Mouse (Mus musculus): ENCODE measurements around the gene Macf1. TPM values are rescaled to one million over a fixed set of nuclear protein-coding genes. Genes with fewer than 3 reads are reported as not detected.
"Not testable (repeated sequence)": the region's sequence is repeated elsewhere in the genome, so short reads cannot be mapped to it uniquely, and the experiment has no call there.

Gene Macf1
- total and polyA plus RNA-seq, 3 experiments = 71.4 to 223 (median 222) TPM

DNA sequence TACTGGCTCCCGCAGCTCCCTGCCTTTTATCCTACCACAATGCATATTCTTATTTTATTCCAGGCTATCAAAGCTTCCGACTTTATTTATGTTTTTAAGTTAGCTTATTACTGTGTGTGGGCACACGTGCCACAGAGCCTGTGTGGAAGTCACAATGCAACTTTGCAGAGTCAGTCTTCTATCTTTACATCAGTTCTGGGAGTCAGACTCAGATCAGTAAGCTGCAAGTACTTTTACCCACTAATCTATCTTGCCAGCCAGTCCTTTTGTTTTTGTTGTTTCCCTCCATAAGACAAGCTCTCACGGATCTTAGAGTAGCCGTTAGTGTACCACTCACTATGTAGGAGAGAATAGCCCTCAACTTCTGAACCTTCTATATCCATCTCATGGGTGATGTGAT is 159.4 kb downstream of the Macf1 start:
- H3K27me3 ChIP-seq (ENCODE audit: control insufficient read depth, insufficient read depth, low read length) = no peaks in the 10 kb centered on the region
- H3K4me1 ChIP-seq (ENCODE audit: control insufficient read depth, insufficient read depth, low read length) = peaks cover 17% of the 10 kb centered on the region
- intact Hi-C loops (cut with DNase I) = loop anchor here (5.0 kb wide), 1 partner anchor 217 kb away; no protein-coding TSS in a partner anchor
- H3K36me3 ChIP-seq (ENCODE audit: control insufficient read depth, insufficient read depth, low read length) = peaks cover 13% of the 10 kb centered on the region
- no peak overlapping the region for H3K4me3 ChIP-seq
- no peak overlapping the region for H3K27ac ChIP-seq
- TF ChIP-seq CTCF (IDR thresholded peaks at IDR 0.05) (no peak), EP300 (IDR thresholded peaks at IDR 0.05; ENCODE audit: insufficient read depth, low read depth, low read length) (no peak), POLR2A (IDR thresholded peaks at IDR 0.05; ENCODE audit: insufficient read depth, low read depth, low read length) (no peak)
- 91% methylated on average over 5 of the region's 5 CpGs for WGBS
- peaks cover 5% of the 10 kb centered on the region for H3K79me2 ChIP-seq (replicated peaks; ENCODE audit: control insufficient read depth, insufficient read depth, low read length)
- DNase-seq = no peak
- no peak overlapping the region for H3K9ac ChIP-seq (ENCODE audit: low read depth, low read length)

GRCm38 (mm10) chr4:123520123-123520522 is 164.0 kb downstream of the Macf1 start:
- H3K27ac ChIP-seq; H3K27me3 ChIP-seq (ENCODE audit: control insufficient read depth, insufficient read depth, low read length); intact Hi-C loops (cut with DNase I); H3K9ac ChIP-seq (ENCODE audit: low read depth, low read length); H3K79me2 ChIP-seq (replicated peaks; ENCODE audit: control insufficient read depth, insufficient read depth, low read length); H3K4me3 ChIP-seq; DNase-seq; H3K4me1 ChIP-seq (ENCODE audit: control insufficient read depth, insufficient read depth, low read length); H3K36me3 ChIP-seq (ENCODE audit: control insufficient read depth, insufficient read depth, low read length): not testable (repeated sequence)
- peak; percentile 28 for TF ChIP-seq CTCF (IDR thresholded peaks at IDR 0.05)
- 83% methylated on average over 5 of the region's 5 CpGs for WGBS

DNA sequence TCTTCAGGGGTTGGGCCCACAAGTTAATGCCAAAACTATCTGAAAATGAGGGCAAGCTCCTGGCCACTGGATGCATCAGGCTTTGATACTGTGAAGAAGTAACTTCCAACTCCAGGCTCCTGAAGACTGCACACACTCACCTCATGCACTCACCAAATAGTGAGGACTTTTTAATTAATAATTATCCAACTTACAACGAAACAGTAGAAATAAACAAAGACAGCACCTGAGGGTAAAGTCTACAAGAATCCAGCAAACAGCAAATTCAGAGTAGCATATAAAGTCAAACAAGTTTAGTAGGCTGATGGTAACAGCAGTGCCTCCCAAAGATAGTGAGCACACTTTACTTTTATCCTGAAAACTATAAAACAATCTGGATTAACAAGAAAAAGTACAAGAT is 168.5 kb downstream of the Macf1 start:
- H3K36me3 ChIP-seq (ENCODE audit: control insufficient read depth, insufficient read depth, low read length) = peaks cover 3% of the 10 kb centered on the region; the same call in 1 of the 2 replicates
- no peaks in the 10 kb centered on the region for H3K79me2 ChIP-seq (replicated peaks; ENCODE audit: control insufficient read depth, insufficient read depth, low read length)
- H3K27ac ChIP-seq = no peak overlapping the region
- no peaks in the 10 kb centered on the region for H3K27me3 ChIP-seq (ENCODE audit: control insufficient read depth, insufficient read depth, low read length)
- intact Hi-C loops (cut with DNase I) = no loop called here
- no peak for TF ChIP-seq EP300 (IDR thresholded peaks at IDR 0.05; ENCODE audit: insufficient read depth, low read depth, low read length)
- TF ChIP-seq CTCF (IDR thresholded peaks at IDR 0.05) = no peak
- no peak for TF ChIP-seq POLR2A (IDR thresholded peaks at IDR 0.05; ENCODE audit: insufficient read depth, low read depth, low read length)
- H3K4me3 ChIP-seq = no peak overlapping the region
- 93% methylated on average over 1 of the region's 1 CpGs for WGBS
- H3K9ac ChIP-seq (ENCODE audit: low read depth, low read length) = no peak overlapping the region
- no peak for DNase-seq
- H3K4me1 ChIP-seq (ENCODE audit: control insufficient read depth, insufficient read depth, low read length) = peaks cover 3% of the 10 kb centered on the region

GRCm38 (mm10) chr4:123510201-123510600 is 174.0 kb downstream of the Macf1 start:
- whole genome bisulfite sequencing = 28% methylated on average over 1 of the region's 1 CpGs
- TF ChIP-seq CTCF (IDR thresholded peaks at IDR 0.05) = no peak
- TF ChIP-seq POLR2A (IDR thresholded peaks at IDR 0.05; ENCODE audit: insufficient read depth, low read depth, low read length) = no peak
- no peak for TF ChIP-seq EP300 (IDR thresholded peaks at IDR 0.05; ENCODE audit: insufficient read depth, low read depth, low read length)
- Histone ChIP-seq H3K9ac (ENCODE audit: low read depth, low read length) (no peak overlapping the region), H3K4me3 (no peak overlapping the region), H3K4me1 (ENCODE audit: control insufficient read depth, insufficient read depth, low read length) (no peaks in the 10 kb centered on the region), H3K79me2 (replicated peaks; ENCODE audit: control insufficient read depth, insufficient read depth, low read length) (no peaks in the 10 kb centered on the region), H3K27me3 (ENCODE audit: control insufficient read depth, insufficient read depth, low read length) (no peaks in the 10 kb centered on the region), H3K36me3 (ENCODE audit: control insufficient read depth, insufficient read depth, low read length) (peaks cover 11% of the 10 kb centered on the region), H3K27ac (no peak overlapping the region)
- no peak for DNase-seq
- intact Hi-C loops (cut with DNase I) = no loop called here

DNA sequence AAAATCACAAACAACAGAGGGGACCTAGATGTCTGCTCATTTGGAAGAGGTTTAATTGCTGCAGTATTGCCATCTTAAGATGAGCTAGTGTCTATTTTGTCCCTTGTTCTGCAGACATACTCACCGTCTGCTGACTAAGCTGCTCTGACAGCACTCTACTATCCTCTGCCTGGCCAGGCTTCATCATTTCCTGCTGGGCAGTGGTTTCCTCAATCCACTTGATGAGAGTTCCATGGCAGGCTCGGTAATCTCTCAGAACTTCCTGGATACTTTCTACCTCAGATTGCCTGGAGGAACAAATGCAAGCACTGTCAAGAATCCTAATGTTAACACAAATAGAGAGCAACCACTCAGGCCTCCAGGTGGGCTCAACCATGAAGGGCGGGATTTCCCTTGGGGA is 195.1 kb downstream of the Macf1 start:
- no peaks in the 10 kb centered on the region for H3K79me2 ChIP-seq (replicated peaks; ENCODE audit: control insufficient read depth, insufficient read depth, low read length)
- H3K27me3 ChIP-seq (ENCODE audit: control insufficient read depth, insufficient read depth, low read length) = no peaks in the 10 kb centered on the region
- peak in 1 of 2 experiments; percentile 20 for DNase-seq
- WGBS = 45% methylated on average over 3 of the region's 3 CpGs
- peaks cover 4% of the 10 kb centered on the region for H3K4me1 ChIP-seq (ENCODE audit: control insufficient read depth, insufficient read depth, low read length)
- no peak overlapping the region for H3K27ac ChIP-seq
- H3K36me3 ChIP-seq (ENCODE audit: control insufficient read depth, insufficient read depth, low read length) = peaks cover 25% of the 10 kb centered on the region
- intact Hi-C loops (cut with DNase I) = no loop called here
- no peak overlapping the region for H3K9ac ChIP-seq (ENCODE audit: low read depth, low read length)
- 0 out of 2 replicates have a peak, but pooled peaks have one; percentile 40 for TF ChIP-seq EP300 (IDR thresholded peaks at IDR 0.05; ENCODE audit: insufficient read depth, low read depth, low read length)
- TF ChIP-seq CTCF (IDR thresholded peaks at IDR 0.05) = no peak
- H3K4me3 ChIP-seq = no peak overlapping the region

DNA sequence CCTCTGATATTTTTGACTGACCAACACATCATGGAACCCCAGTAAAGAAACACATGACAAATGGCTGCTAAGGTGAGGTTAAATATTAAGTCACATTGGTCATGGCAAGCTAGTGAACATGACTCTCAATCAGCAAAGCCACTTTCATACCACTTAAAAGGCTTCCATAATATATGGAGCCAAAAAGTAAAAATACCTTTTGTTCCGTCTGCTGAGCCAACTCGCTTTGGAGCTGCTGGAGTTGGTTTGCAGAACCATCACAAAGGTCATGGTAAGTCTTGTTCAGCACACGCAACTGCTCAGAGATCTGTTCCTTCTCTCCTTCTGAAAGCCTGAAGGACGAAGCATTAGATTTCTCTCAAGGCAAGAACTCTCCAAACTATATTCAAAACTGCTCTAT is 204.2 kb downstream of the Macf1 start:
- Histone ChIP-seq H3K4me1 (ENCODE audit: control insufficient read depth, insufficient read depth, low read length) (peaks cover 3% of the 10 kb centered on the region), H3K27me3 (ENCODE audit: control insufficient read depth, insufficient read depth, low read length) (no peaks in the 10 kb centered on the region), H3K27ac (peak overlapping the region; percentile 60), H3K36me3 (ENCODE audit: control insufficient read depth, insufficient read depth, low read length) (peaks cover 36% of the 10 kb centered on the region), H3K79me2 (replicated peaks; ENCODE audit: control insufficient read depth, insufficient read depth, low read length) (no peaks in the 10 kb centered on the region), H3K9ac (ENCODE audit: low read depth, low read length) (no peak overlapping the region), H3K4me3 (no peak overlapping the region)
- no peak for TF ChIP-seq EP300 (IDR thresholded peaks at IDR 0.05; ENCODE audit: insufficient read depth, low read depth, low read length)
- no peak for TF ChIP-seq CTCF (IDR thresholded peaks at IDR 0.05)
- no peak for TF ChIP-seq POLR2A (IDR thresholded peaks at IDR 0.05; ENCODE audit: insufficient read depth, low read depth, low read length)
- 74% methylated on average over 4 of the region's 4 CpGs for WGBS
- peak in 1 of 2 experiments; percentile 8 for DNase-seq
- intact Hi-C loops (cut with DNase I) = no loop called here
